Mouse (Mus musculus) left cerebral cortex, adult 11 months (tissue): Measurements from ENCODE around the gene Hormad2.

Experiments used
- DNase-seq: peaks from one replicate; pipeline ENCODE4 v3.0.0; 2022; ENCODE audit warnings: low spot score

Hormad2 gene

DNA sequence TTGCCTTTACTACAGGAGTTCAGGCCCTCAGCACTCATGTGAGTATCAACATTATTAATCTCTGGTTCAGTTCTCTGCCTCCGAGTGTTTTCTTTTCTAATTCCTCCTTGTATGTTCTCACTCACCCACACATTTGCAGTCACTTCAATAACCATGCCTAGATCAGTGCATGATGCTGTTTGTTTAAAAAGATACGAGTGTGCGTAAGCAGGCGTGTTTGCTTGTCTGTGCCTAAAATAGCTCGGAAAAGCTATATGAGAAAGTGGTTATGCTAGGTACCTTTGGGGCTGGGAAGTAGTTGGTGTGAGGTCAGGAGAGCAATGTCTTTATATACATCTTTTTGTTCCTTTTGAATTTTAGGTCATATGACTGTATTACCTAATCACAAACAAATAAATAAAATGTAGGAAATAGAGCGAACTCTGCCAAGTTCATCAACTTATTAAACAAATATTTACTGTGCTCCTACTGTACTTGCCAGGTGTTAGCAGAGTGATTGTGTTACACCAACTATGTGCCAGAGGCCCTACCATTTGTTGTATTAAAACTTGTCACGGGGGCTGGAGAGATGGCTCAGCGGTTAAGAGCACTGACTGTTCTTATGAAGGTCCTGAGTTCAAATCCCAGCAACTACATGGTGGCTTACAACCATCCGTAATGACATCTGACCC lies 100.7 kb downstream of the Hormad2 start:
- DNase-seq, result no peak

DNA sequence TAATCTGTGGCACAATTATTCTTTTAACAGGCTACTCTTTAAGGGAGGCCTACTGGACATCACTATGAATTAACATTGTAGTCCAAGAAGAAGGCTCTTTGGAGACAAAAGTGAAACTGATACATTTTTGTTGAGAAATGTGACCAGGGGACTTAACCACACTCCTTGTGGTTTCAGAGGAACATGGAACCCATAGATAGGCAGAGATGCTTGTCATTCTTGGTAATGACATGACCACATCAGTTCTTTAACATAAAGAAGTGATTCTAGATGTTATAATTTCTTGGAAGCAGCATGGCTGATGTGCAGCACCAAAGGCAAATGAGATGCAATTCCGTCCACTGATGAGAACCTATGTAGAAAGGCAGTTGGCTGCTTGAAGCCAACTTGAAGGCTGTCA lies 101.6 kb downstream of the Hormad2 start:
- no peak for DNase-seq

DNA sequence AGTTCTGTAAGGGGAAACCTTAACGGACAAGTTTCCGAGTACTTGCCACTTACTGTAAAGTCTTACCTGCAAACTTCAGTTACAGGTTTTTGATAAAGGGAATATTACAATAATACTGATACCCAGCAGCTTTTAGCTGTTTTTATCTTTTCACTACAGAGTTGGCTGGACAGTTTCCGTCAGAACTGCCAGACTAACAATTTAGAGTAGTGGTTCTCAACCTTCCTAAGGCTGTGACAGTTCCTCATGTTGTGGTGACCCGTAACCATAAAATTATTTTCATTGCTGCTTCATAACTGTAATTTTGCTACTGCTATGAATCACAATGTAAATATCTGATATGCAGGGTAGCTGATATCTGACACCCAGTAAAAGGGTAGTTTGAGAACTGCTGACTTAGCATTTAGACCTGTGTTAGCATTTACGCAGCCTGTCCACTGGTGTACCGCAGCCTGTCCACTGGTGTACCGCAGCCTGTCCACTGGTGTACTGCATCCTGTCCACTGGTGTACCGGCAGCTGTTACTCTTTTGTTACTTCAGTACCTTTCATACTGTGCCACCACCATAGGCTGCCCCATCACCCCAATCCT lies 104.1 kb downstream of the Hormad2 start:
- DNase-seq, result no peak

DNA sequence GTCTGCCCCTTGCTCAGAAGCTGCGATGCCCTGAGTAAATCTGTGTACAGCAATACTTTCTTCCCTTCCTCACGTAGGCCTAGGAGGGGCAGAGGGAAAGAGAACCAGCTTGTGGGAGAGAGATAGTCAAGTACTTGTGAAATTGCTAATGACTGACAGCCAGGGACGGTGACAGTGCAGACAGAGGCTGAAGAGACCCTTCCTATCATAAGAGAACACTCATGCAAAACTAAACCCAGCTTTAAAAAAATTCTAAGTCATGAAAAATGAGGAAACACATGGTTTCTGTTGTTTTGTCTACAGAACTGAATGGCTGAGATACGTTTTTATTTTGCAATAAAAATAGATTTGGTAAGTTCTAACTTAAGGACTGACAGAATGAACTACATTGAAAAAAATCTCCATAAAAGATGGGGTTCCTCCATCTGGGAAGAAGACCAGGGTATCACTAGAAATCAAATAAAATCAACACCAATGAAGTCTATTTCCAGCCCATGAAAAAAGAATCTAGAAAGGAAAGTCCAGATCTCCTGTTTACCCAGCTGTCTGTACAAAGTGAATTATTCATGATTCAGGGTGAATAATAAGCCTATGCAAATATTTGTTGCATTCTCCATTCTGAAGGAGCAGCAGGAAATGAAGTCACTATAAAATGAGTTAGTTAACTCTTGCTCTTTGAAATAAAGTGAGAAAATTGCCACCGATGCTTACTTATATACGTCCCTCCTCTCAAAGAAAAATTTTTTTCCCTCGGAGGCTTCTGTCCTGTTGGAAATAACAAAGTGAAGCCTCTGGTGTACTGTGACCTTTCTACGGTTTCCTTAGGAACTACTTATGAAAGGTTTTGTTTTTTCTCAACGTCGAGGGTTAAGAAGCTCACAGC lies 104.9 kb downstream of the Hormad2 start:
- no peak for DNase-seq

DNA sequence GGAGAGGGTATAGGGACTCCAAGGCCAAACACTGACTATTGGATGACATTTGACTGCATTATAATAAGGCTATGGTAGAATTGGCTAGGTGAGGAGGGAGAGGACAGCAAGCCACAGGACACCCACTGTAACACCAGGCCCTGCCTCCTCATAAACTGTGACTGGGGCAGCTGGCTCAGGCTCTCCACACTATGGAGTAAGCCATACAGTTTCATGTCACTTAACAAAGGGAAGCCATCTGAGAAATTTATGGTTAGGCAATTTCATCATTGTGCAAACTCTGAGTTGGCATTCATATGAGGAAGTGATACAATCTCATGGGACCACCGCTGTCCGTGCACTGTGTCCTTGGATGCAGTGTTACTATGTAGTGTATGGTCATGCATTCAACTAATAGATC lies 107.9 kb downstream of the Hormad2 start:
- no peak for DNase-seq

DNA sequence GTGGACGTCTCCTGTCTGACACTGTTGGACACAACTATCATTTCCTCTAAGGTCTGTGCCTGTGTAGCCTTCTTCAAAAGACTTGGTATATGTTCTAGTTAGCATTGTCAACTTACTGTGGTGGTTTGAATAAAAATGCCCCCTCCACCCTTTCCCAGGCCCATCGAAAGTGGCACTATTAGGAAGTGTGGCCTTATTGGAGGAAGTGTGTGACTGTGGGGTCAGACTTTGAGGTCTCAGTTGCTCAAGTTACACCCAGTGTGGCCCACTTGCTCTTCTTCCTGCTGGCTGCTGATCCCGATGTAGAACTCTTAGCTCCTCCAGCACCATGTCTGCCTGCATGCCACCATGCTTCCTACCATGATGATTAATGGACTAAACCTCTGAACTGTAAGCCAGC lies 112.7 kb downstream of the Hormad2 start:
- no peak for DNase-seq

DNA sequence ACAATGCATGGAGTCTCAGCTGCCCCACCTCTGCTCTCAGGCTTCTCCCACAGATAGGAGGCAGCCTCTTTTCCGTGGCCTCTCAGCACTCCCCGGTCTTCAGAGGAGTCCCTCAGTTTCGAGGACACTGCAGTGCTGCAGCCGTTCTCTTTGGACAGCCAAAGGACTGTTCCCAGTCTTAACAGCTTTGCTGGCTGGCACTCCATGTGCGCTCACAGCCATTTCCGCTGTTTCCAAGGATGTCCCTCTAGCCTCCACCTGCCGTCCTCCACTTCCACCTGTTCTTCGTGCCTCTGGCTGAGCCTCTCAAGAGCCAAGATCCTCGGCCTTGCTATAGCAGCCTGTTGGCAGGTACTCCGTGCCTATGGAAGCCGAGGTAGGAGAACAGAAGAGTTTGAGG lies 117.4 kb downstream of the Hormad2 start:
- DNase-seq, result no peak

DNA sequence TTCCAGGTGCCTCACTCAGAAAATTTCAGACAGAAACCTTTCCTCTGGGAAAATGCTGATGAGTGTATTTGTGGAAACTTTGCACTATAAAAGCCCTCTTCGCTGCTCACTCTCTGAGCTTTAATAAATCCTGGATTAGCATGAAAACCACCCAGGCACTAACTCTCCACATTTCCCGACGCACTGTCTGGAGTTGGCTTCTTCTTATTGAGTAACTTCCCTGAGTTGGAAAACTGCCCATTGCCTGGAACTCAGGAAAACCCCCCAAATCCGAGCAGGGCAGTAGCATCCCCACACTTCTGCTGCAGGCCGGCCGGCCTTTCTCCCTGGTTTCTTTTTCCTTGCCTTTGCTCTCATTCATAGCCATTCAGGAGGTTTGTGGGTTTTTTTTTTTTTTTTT lies 118.0 kb downstream of the Hormad2 start:
- no peak for DNase-seq

DNA sequence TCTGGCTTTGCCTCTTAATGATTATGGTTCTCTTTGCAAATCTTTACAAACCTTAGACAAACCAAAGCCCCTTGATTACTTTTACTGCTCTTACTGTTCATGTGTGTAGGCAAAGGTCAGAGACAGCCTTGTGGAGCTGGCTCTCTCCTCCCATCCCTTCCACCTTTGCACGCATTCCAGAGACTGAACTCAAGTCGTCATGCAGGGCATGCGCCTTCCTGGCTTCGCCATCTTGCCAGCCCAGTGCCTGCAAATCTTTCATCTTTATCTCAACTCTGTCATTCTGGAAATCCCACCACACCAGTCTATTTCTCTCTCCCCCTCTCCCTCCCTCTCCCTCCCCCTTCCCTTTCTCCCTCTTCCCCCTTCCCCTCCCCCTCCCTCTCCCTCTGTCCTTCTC lies 120.0 kb downstream of the Hormad2 start:
- DNase-seq, result no peak

DNA sequence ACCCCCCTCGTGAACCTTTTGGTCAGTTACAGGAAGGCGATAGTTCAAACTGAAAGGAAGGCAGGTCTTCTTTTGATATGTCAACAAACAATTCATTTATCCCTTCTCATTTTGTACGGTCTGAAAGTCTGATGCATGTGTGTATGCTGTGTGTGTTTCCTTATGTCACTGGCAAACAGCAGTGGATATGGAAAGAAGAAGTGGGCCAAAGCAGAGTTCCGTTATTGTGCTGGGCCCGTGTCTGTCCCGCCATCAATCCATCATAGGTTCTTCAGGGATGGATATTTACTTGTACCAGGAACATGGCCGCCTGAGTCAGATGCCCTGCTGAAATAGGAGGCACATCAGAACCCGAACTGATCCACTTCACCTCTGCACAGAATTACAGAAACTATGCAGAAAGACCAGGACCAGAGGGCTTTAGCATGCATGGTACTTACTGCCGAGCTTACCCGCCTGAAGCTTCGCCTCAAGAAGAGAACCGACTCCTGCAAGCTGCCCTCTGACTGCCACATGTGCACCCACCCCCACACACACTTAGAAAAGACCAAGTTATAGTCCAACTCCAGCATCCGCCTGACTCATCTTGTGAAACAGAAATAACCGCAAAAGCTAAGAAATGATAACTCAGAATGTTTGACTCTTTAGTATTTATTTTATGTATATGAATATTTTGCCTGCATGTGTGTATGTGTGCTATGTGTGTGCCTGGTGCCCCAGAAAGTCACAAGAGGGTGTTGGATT lies 121.5 kb downstream of the Hormad2 start:
- DNase-seq, result no peak

DNA sequence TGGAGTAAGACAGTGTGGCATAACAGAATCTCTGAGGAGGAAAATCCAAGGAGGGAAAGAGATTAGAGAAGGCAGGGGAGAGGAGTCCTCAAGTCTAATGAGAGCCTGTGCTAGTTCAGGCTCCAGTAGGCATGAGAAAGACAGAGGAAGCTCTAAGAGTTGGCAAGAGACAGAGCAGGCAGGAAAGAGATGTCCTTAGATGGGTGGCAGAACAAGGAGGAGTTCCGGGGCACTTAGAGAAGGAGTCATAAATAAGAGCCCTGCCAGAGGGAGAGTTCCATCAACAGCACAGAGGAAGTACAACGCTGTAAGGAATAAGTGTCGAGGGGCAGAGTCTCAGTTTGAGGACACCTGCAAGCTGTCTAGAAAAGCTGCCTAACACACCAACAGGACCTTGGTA lies 122.9 kb downstream of the Hormad2 start:
- no peak for DNase-seq

DNA sequence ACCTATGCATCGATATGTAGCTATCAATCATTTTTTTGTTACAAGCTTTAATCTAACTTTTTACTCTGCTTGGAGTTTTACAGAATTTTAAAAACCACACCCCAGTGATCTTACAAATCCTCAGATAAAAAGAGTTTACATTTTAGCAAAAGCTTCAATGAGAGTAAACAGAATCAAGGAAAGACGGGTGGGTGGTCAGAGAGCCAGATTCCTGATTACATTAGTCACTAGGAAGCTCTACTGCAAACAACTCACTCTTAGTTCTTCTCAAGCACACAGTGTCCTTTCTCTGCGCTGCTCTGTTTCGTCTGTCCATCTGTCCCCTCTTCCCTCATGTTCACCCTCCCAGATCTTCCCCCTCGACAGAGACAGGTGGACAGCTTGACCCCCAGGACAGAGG lies 123.6 kb downstream of the Hormad2 start:
- DNase-seq, result no peak

DNA sequence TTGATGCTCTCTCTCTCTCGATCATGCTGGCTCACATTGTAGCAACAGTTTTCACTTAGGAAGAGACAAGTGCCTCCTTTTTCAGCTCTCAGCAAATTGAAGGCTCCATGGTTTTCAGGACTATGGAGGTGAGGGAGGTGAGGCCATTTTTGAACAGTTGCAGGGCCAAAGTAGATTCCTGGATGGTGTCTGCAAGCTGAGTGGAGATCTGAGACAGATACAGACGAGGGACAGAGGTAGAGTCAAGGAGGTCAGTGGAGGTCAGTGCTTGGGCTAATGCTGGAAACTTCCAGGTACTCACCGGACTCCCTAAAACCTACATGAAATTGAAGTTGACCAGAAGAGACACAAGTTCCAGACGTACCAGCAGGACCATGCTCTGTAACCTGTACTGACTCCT lies 128.7 kb downstream of the Hormad2 start:
- no peak for DNase-seq

DNA sequence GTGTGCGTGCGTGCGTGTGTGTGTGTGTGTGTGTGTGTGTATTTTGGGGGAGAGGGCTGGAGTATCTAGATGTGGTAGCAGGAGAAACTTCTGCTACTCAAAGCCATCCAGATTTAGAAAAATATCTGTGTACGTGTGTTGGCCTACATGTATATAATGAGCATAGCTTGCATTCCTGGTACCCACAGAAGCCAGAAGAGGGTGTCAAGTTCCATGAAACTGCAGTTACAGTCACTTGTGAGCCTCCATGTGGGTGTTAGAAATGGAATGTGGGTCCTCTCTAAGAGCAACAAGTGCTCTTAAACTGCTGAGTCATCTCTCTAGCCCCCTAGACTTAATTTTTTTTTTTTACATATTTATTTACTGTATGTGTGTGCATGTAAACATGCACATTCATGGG lies 130.6 kb downstream of the Hormad2 start:
- no peak for DNase-seq

DNA sequence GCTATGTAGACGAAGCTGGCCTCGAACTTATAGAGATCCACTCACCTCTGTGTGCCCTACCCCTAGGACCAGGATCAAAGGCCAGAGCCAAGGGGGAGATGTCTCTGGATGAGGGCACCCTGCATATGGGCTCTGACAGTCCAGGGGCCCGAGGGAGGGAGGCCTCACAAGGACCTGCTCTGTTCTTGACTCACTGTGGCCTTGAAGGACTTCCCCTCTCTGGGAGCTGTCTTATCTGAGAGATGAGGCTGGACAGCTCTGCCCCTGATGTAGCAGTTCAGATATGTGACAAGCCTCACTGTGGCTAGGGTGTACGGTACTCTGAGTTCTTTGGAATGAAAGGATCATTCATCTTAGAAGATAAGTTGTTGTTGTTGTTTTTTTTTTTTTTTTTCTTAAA lies 131.3 kb downstream of the Hormad2 start:
- DNase-seq, result no peak

DNA sequence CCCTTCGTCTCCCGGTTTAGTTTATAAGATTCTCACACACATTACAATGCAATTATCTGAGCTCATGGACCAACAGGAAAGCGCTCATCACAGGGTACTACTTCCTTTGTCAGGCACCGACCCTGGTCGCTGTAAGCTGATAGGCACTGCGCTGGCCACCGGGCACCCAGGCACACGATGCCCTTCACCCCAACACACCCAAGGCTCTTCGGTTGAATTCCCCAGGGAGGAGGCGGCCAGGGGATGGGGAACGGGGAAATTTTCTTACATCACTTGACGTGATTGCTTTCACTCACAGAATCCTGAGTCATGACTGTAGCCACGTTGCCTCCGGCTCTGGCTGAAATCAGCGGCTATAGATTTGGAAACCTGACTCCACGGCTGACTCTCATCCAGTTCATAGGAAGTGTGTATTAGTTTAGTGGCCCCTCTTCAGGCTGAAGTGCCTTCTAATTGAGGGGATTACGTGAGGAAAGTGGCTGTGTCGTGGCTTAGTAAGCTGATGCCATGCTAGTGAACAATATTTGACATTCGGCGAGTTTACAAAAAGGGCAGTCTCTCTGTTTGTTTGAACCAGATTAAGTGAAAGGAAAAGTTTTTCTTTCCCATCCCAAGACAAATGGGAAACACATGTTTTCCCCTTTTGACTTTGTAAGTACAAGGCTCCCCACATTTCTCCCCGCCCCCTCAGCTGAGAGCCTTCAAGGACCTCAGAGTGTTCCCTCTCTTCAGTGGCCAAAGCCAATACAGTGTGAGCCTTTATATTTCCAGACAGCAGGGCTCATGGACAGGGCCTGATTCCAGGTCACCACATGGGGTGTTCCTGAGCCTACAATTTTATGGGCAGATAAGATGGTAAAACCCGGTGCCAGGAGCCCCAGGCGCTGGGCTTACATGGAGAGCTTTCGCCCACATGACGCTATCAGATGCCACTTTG lies 132.1 kb downstream of the Hormad2 start:
- no peak for DNase-seq

DNA sequence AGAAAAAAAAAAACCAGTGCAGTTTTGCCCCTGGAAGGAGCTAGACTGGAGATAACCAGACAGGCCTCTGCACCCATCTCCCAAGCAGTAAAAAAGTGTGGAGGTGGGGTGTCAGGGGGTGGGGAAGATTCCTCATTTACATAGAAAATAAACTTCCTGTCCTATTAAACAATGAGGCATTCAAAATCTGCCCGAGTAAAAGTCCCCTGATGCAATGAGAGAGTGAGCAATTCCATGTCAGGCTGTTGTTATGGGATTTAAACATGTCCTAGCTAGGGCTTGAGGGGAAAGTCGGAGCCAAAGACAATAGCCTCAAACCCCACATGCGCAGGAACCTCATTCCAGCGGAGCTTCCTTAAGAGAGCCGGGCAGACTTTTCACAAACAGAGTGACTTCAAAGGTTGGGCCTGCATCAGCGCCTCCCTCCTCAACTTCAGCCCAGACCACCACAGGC lies 132.8 kb downstream of the Hormad2 start:
- no peak for DNase-seq

DNA sequence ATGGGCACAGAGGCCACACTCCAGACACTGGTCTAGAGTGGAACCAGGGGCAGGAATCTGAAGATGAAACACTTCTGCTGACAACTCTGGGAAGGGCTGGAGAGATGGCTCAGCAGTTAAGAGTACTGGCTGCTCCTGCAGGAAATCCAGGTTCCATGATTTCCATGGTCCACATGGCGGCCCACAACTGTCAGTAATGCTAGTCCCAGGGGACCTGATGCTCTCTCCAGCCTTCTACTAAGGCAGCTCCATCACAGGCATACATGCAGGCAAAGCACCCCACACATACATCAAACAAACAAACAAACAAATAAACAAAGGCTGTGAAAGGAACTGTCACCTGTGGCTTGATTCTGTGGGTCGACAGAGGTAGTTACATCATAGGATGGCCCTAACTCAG lies 134.8 kb downstream of the Hormad2 start:
- DNase-seq, result no peak

DNA sequence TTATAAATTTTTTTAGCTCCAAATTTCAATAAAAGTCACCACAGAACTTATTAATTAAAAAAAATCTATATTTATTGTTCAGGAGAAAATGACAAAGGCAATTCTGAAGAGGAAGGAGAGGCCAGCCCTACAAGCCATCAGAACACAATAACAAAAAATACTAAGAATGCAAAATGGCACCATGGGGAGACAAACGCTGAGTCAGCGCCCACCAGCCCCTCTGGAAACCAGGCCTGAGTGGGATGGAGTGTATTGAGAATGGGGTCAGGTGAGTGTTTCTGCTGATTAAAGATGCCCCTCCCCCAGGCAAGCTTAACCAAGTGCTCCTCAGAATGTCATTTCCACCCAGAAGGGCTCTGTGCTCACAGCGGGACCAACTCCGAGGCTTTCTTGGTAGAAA lies 135.8 kb downstream of the Hormad2 start:
- no peak for DNase-seq

DNA sequence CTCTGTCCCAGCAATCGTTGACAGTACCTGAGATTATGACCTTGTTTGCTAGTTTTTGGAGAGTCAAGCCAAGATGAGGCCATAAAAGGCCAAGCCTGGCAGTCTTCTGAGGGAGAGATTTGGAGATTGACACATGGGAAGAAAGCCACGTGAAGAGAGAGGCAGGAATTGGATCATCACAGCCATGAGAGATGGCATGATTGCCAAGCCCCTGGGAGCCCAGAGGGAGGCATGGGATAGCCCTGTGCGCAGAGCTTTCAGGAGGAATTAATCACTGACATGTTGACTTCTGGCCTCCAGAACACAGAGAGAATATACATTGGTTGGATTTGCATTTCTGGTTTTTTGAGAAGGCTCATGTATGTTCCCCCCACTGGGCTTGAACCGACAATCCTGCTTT lies 136.7 kb downstream of the Hormad2 start:
- DNase-seq, result no peak

DNA sequence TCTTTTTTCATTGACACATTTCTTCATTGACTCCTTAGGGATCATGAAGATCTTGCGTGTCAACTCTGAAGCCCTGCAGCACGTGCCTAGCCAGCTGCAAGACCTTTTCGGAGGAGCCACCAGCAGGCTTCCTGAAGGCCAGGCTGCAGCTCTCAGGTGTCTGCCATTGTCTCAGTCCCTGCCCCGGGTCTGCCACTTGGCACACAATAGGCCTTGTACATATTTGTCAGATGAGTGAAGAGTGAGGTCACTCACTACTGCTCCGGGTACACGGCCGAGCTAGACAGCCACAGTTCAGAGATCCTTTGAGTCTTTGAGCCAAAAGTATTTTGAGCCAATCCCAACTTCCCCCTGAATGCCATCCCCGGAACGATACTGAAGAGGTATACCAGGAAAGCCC lies 137.9 kb downstream of the Hormad2 start:
- no peak for DNase-seq
